In the genomic region with DNA sequence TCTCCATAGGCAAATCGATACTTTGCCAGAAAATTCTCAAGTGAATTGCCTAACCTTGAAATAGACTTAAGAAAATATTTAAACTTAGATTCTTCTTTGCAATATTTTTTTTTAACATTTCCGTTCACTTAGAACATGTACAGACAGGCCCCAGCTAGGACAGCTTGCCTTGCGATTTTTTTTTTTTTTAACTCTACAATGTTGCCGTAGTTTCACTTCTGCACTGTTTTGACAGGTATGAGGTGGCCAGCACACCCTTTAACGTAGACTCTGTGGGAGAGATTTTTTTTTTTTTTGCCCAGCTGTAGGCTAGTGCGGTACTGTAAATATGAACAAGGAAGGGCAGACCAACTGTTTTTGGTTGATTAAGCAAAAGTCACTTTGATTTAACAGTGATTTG, we compare ENCODE assay signal across 32 mouse cellular contexts. TPM values are rescaled to one million over a fixed set of nuclear protein-coding genes. Genes with fewer than 3 reads are reported as not detected.
DNase-seq lines count a peak whose midpoint lies in the region; ATAC-seq and TF ChIP-seq lines count a peak whose summit lies in the region.
"Had no signal": no experiment of that assay in that cellular context is flagged by ENCODE, and none has a peak within 500 bp of the region (broad histone marks: within the 10 kb centered on the region; RNA-seq: fewer than 3 reads in every experiment).

No protein-coding gene starts in this region.

- TF ChIP-seq CTCF in stomach, postnatal 0 days (IDR thresholded peaks at IDR 0.05; ENCODE audit: low read depth), result no peak
- TF ChIP-seq CTCF in midbrain, postnatal 0 days (IDR thresholded peaks at IDR 0.05), result no peak

- no peak for ATAC-seq in embryonic facial prominence, embryonic 13.5 days (ENCODE audit: insufficient number of reproducible peaks, insufficient read depth, low FRiP score, low TSS enrichment, low read depth)
- ATAC-seq in embryonic facial prominence, embryonic 14.5 days (ENCODE audit: low read depth), result no peak
- peak; percentile 75 for ATAC-seq in stomach, postnatal 0 days (ENCODE audit: low FRiP score, low TSS enrichment)
- ATAC-seq in midbrain, postnatal 0 days (ENCODE audit: low FRiP score), result no peak
- ATAC-seq: activated CD4-positive, CD25-positive, alpha-beta regulatory T cell, adult 4 months; forebrain, embryonic 14.5 days; hindbrain, embryonic 16.5 days; intestine, embryonic 15.5 days had no signal

- peaks cover 57% of the 10 kb centered on the region for H3K36me3 ChIP-seq in embryonic facial prominence, embryonic 13.5 days
- H3K36me3 ChIP-seq in embryonic facial prominence, embryonic 10.5 days (replicated peaks), result peaks cover 28% of the 10 kb centered on the region
- H3K36me3 ChIP-seq in embryonic facial prominence, embryonic 14.5 days (ENCODE audit: control insufficient read depth, insufficient read depth, low read length), result peaks cover 55% of the 10 kb centered on the region
- H3K36me3 ChIP-seq in stomach, postnatal 0 days (ENCODE audit: control insufficient read depth, insufficient read depth, low read length), result peaks cover 8% of the 10 kb centered on the region; the same call in 1 of the 2 replicates
- H3K36me3 ChIP-seq in midbrain, postnatal 0 days (ENCODE audit: insufficient read depth, low read length), result no peaks in the 10 kb centered on the region; the same call in 1 of the 2 replicates

- H3K4me3 ChIP-seq in embryonic facial prominence, embryonic 13.5 days, result no peak overlapping the region
- H3K4me3 ChIP-seq in embryonic facial prominence, embryonic 10.5 days, result no peak overlapping the region
- H3K4me3 ChIP-seq in embryonic facial prominence, embryonic 14.5 days (ENCODE audit: low read depth, low read length), result no peak overlapping the region
- no peak overlapping the region for H3K4me3 ChIP-seq in stomach, postnatal 0 days (ENCODE audit: low read depth, low read length)
- H3K4me3 ChIP-seq in midbrain, postnatal 0 days (ENCODE audit: low read depth, low read length), result no peak overlapping the region
- H3K4me3 ChIP-seq: forebrain, embryonic 10.5 days; heart, embryonic 12.5 days; heart, embryonic 15.5 days; hindbrain, embryonic 10.5 days; hindbrain, embryonic 13.5 days; intestine, embryonic 15.5 days had no signal

- H3K9ac ChIP-seq in embryonic facial prominence, embryonic 13.5 days, result no peak overlapping the region
- no peak overlapping the region for H3K9ac ChIP-seq in embryonic facial prominence, embryonic 14.5 days (ENCODE audit: low read depth, low read length)
- H3K9ac ChIP-seq in stomach, postnatal 0 days (ENCODE audit: low read length), result no peak overlapping the region
- no peak overlapping the region for H3K9ac ChIP-seq in midbrain, postnatal 0 days (replicated peaks; ENCODE audit: low read length, poor library complexity, severe bottlenecking)
- H3K9ac ChIP-seq: heart, embryonic 12.5 days; heart, embryonic 15.5 days; hindbrain, embryonic 13.5 days; intestine, embryonic 15.5 days had no signal

- peaks cover 24% of the 10 kb centered on the region for H3K4me1 ChIP-seq in embryonic facial prominence, embryonic 13.5 days
- no peaks in the 10 kb centered on the region for H3K4me1 ChIP-seq in embryonic facial prominence, embryonic 10.5 days
- peaks cover 7% of the 10 kb centered on the region; the same call in 1 of the 2 replicates for H3K4me1 ChIP-seq in embryonic facial prominence, embryonic 14.5 days (ENCODE audit: control insufficient read depth, insufficient read depth, low read length)
- H3K4me1 ChIP-seq in stomach, postnatal 0 days (replicated peaks; ENCODE audit: control insufficient read depth, insufficient read depth), result no peaks in the 10 kb centered on the region
- no peaks in the 10 kb centered on the region for H3K4me1 ChIP-seq in midbrain, postnatal 0 days (ENCODE audit: insufficient read depth, low read length)
- H3K4me1 ChIP-seq: forebrain, embryonic 10.5 days; heart, embryonic 15.5 days; hindbrain, embryonic 10.5 days; hindbrain, embryonic 13.5 days; intestine, embryonic 15.5 days had no signal

- no peak for DNase-seq in embryonic facial prominence, embryonic 10.5 days (ENCODE audit: low spot score)
- DNase-seq in A20 (ENCODE audit: low read depth, low spot score), result peak; percentile 86
- peak; percentile 29 for DNase-seq in embryonic facial prominence, embryonic 14.5 days (ENCODE audit: low spot score)
- DNase-seq in stomach, postnatal 0 days (ENCODE audit: low spot score), result no peak
- no peak for DNase-seq in adrenal gland, adult 2 months
- no peak for DNase-seq in midbrain, postnatal 0 days (ENCODE audit: low spot score)
- DNase-seq: adrenal gland, postnatal 10 days; adrenal gland, postnatal 36 days; B cell, adult 2 months; cerebellum, adult 11 months; cerebellum, adult 2 months; cerebellum, adult 9-11 months; cerebellum, postnatal 25 days; embryo, embryonic 11 days; gastrocnemius, postnatal 25 days; heart, adult 18-20 months; heart, postnatal 10 days; heart, postnatal 36 days had no signal

- peak overlapping the region; percentile 48; the same call in 1 of the 2 replicates for H3K27ac ChIP-seq in embryonic facial prominence, embryonic 13.5 days
- no peak overlapping the region for H3K27ac ChIP-seq in embryonic facial prominence, embryonic 10.5 days (replicated peaks)
- H3K27ac ChIP-seq in embryonic facial prominence, embryonic 14.5 days (replicated peaks; ENCODE audit: low read depth, low read length), result peak overlapping the region; percentile 42; the same call in 1 of the 2 replicates
- no peak overlapping the region for H3K27ac ChIP-seq in stomach, postnatal 0 days (replicated peaks)
- H3K27ac ChIP-seq in midbrain, postnatal 0 days (ENCODE audit: low read depth, low read length), result no peak overlapping the region
- H3K27ac ChIP-seq: forebrain, embryonic 10.5 days; heart, embryonic 15.5 days; hindbrain, embryonic 10.5 days; hindbrain, embryonic 13.5 days; intestine, embryonic 15.5 days had no signal

- no peak for TF ChIP-seq EP300 in stomach, postnatal 0 days (optimal IDR thresholded peaks at IDR 0.05)

- 71% methylated on average over 6 of the region's 6 CpGs for WGBS in embryonic facial prominence, embryonic 13.5 days
- 89% methylated on average over 6 of the region's 6 CpGs for WGBS in embryonic facial prominence, embryonic 10.5 days
- 65% methylated on average over 6 of the region's 6 CpGs for WGBS in embryonic facial prominence, embryonic 14.5 days
- WGBS in stomach, postnatal 0 days, result 61% methylated on average over 6 of the region's 6 CpGs
- WGBS in midbrain, postnatal 0 days, result 92% methylated on average over 6 of the region's 6 CpGs

- no peaks in the 10 kb centered on the region for H3K27me3 ChIP-seq in embryonic facial prominence, embryonic 13.5 days
- H3K27me3 ChIP-seq in embryonic facial prominence, embryonic 10.5 days (replicated peaks; ENCODE audit: low read depth, poor library complexity, severe bottlenecking), result no peaks in the 10 kb centered on the region
- H3K27me3 ChIP-seq in embryonic facial prominence, embryonic 14.5 days (replicated peaks; ENCODE audit: control insufficient read depth, insufficient read depth, low read length), result no peaks in the 10 kb centered on the region
- H3K27me3 ChIP-seq in stomach, postnatal 0 days (ENCODE audit: control insufficient read depth, insufficient read depth, low read length), result no peaks in the 10 kb centered on the region
- H3K27me3 ChIP-seq in midbrain, postnatal 0 days (ENCODE audit: insufficient read depth, low read length), result no peaks in the 10 kb centered on the region
- H3K27me3 ChIP-seq: heart, embryonic 12.5 days; heart, embryonic 15.5 days; hindbrain, embryonic 13.5 days; intestine, embryonic 15.5 days had no signal

- no peaks in the 10 kb centered on the region for H3K9me3 ChIP-seq in embryonic facial prominence, embryonic 13.5 days
- no peaks in the 10 kb centered on the region for H3K9me3 ChIP-seq in embryonic facial prominence, embryonic 10.5 days
- no peaks in the 10 kb centered on the region for H3K9me3 ChIP-seq in embryonic facial prominence, embryonic 14.5 days (ENCODE audit: control insufficient read depth, low read length)
- no peaks in the 10 kb centered on the region for H3K9me3 ChIP-seq in stomach, postnatal 0 days (ENCODE audit: control insufficient read depth, low read length)
- H3K9me3 ChIP-seq in midbrain, postnatal 0 days (ENCODE audit: low read length), result no peaks in the 10 kb centered on the region
- H3K9me3 ChIP-seq: forebrain, embryonic 10.5 days; heart, embryonic 12.5 days; heart, embryonic 15.5 days; hindbrain, embryonic 10.5 days; hindbrain, embryonic 13.5 days; intestine, embryonic 15.5 days had no signal

- H3K4me2 ChIP-seq in embryonic facial prominence, embryonic 13.5 days, result no peak overlapping the region
- no peak overlapping the region for H3K4me2 ChIP-seq in embryonic facial prominence, embryonic 14.5 days (ENCODE audit: low read depth, low read length)
- H3K4me2 ChIP-seq in stomach, postnatal 0 days (replicated peaks; ENCODE audit: low read depth), result no peak overlapping the region
- H3K4me2 ChIP-seq in midbrain, postnatal 0 days (ENCODE audit: low read depth, low read length, poor library complexity, severe bottlenecking), result no peak overlapping the region
- H3K4me2 ChIP-seq: heart, embryonic 12.5 days; heart, embryonic 15.5 days; hindbrain, embryonic 13.5 days; intestine, embryonic 15.5 days had no signal

RNA-seq across cellular contexts. Expression of a gene that starts 22.0 kb away (rescaled TPM):
- polyA plus RNA-seq in embryonic facial prominence, embryonic 13.5 days (2015; fragmentation: Nextera tagmentation; extraction: Ambion mirVana), result 1.3 and 1.7 TPM in 2 replicates
- polyA plus RNA-seq in embryonic facial prominence, embryonic 10.5 days (2016; fragmentation: Nextera tagmentation; extraction: Ambion mirVana), result 1.0 and 1.2 TPM in 2 replicates
- 1.00 and 1.4 TPM in 2 replicates for polyA plus RNA-seq in embryonic facial prominence, embryonic 14.5 days (2014; fragmentation: Nextera tagmentation; extraction: Ambion mirVana)
- polyA plus RNA-seq in stomach, postnatal 0 days (2015; fragmentation: Nextera tagmentation; extraction: Ambion mirVana), result 173 and 196 TPM in 2 replicates
- 1 to 10 TPM in 1 of 2 experiments, under 1 TPM in 1; 0.72 to 1.3 TPM for total RNA-seq in adrenal gland, adult 2 months (2021)
- 0.08 and 0.15 TPM in 2 replicates for polyA plus RNA-seq in adrenal gland, adult 2 months (2012; rRNA removed)
- 0.49 and 0.90 TPM in 2 replicates for total RNA-seq in midbrain, postnatal 0 days (2014; rRNA removed)
- polyA plus RNA-seq in midbrain, postnatal 0 days (2015; fragmentation: Nextera tagmentation; extraction: Ambion mirVana), result 0.59 and 0.83 TPM in 2 replicates

RNA-seq across cellular contexts. Expression of a gene that starts 32.2 kb away (rescaled TPM):
- 102 and 106 TPM in 2 replicates for polyA plus RNA-seq in embryonic facial prominence, embryonic 13.5 days (2015; fragmentation: Nextera tagmentation; extraction: Ambion mirVana)
- polyA plus RNA-seq in embryonic facial prominence, embryonic 10.5 days (2016; fragmentation: Nextera tagmentation; extraction: Ambion mirVana), result 109 and 122 TPM in 2 replicates
- 89.3 and 99.8 TPM in 2 replicates for polyA plus RNA-seq in embryonic facial prominence, embryonic 14.5 days (2014; fragmentation: Nextera tagmentation; extraction: Ambion mirVana)
- polyA plus RNA-seq in stomach, postnatal 0 days (2015; fragmentation: Nextera tagmentation; extraction: Ambion mirVana), result 101 and 107 TPM in 2 replicates
- total RNA-seq in adrenal gland, adult 2 months (2021), result 100 to 1,000 TPM in 1 of 2 experiments, 10 to 100 TPM in 1; 62.7 to 106 TPM
- 5.9 and 6.7 TPM in 2 replicates for polyA plus RNA-seq in adrenal gland, adult 2 months (2012; rRNA removed)
- total RNA-seq in midbrain, postnatal 0 days (2014; rRNA removed), result 8.9 and 9.4 TPM in 2 replicates
- 61.0 and 72.6 TPM in 2 replicates for polyA plus RNA-seq in midbrain, postnatal 0 days (2015; fragmentation: Nextera tagmentation; extraction: Ambion mirVana)

RNA-seq across cellular contexts. Expression of a gene that starts 56.1 kb away (rescaled TPM):
- polyA plus RNA-seq in embryonic facial prominence, embryonic 13.5 days (2015; fragmentation: Nextera tagmentation; extraction: Ambion mirVana), result 0.29 and 0.45 TPM in 2 replicates
- polyA plus RNA-seq in embryonic facial prominence, embryonic 10.5 days (2016; fragmentation: Nextera tagmentation; extraction: Ambion mirVana), result 0.14 and 0.27 TPM in 2 replicates
- 0.31 and 0.57 TPM in 2 replicates for polyA plus RNA-seq in embryonic facial prominence, embryonic 14.5 days (2014; fragmentation: Nextera tagmentation; extraction: Ambion mirVana)
- polyA plus RNA-seq in stomach, postnatal 0 days (2015; fragmentation: Nextera tagmentation; extraction: Ambion mirVana), result 0.11 TPM in 1 of 2 replicates, not detected in the other
- not detected for total RNA-seq in adrenal gland, adult 2 months (2021)
- not detected in 2 replicates for polyA plus RNA-seq in adrenal gland, adult 2 months (2012; rRNA removed)
- total RNA-seq in midbrain, postnatal 0 days (2014; rRNA removed), result not detected in 2 replicates
- polyA plus RNA-seq in midbrain, postnatal 0 days (2015; fragmentation: Nextera tagmentation; extraction: Ambion mirVana), result not detected in 2 replicates
- total RNA-seq: adrenal gland, postnatal 10 days; adrenal gland, postnatal 36 days; gastrocnemius, adult 8-10 months; gastrocnemius, postnatal 25 days; heart, adult 18-20 months; heart, postnatal 10 days; heart, postnatal 36 days; MEL had no signal
- polyA plus RNA-seq: activated CD4-positive, CD25-positive, alpha-beta regulatory T cell, adult 4 months; cerebellum, adult 2 months; cortical plate, adult 2 months; embryonic facial prominence, embryonic 11.5 days; forebrain, embryonic 14.5 days; hindbrain, embryonic 13.5 days had no signal

Comparison
In these comparisons a context has a peak if more than half of its experiments do, and no peak if none do; other contexts are left out.
1. H3K27ac ChIP-seq: peak in embryonic facial prominence, embryonic 13.5 days (single experiment) and embryonic facial prominence, embryonic 14.5 days (single experiment); none in embryonic facial prominence, embryonic 10.5 days (single experiment), stomach, postnatal 0 days (single experiment) and midbrain, postnatal 0 days (single experiment).
2. DNase-seq: peak in A20 (single experiment) and embryonic facial prominence, embryonic 14.5 days (single experiment); none in embryonic facial prominence, embryonic 10.5 days (single experiment), stomach, postnatal 0 days (single experiment), adrenal gland, adult 2 months (single experiment) and midbrain, postnatal 0 days (single experiment).
3. RNA of a gene that starts 22.0 kb away (polyA plus RNA-seq): 173 to 196 TPM in stomach, postnatal 0 days; 1.00 to 1.4 TPM in embryonic facial prominence, embryonic 14.5 days, 1.3 to 1.7 TPM in embryonic facial prominence, embryonic 13.5 days, 1.0 to 1.2 TPM in embryonic facial prominence, embryonic 10.5 days, 0.59 to 0.83 TPM in midbrain, postnatal 0 days and 0.08 to 0.15 TPM in adrenal gland, adult 2 months; every median in the first group is over 10 times any median in the second.